Mouse (Mus musculus) liver, adult 2 months (tissue): ENCODE measurements around the gene Nebl.

Experiments used
- CTCF ChIP-seq: fragments of 200-500 bp; IDR thresholded peaks from 2 replicates; pipeline ENCODE4 v1.5.1; 2011; ENCODE audit warnings: low read depth, low read length, control low read depth
- POLR2A ChIP-seq: fragments of 200-500 bp; IDR thresholded peaks from 2 replicates; pipeline ENCODE4 v1.6.1; 2011; ENCODE audit warnings: low read length, control low read depth; ENCODE audit not compliant: insufficient read depth; ENCODE audit errors: extremely low read depth

GRCm38 (mm10) chr2:17730957-17731830 lies at the start of gene Nebl:
- TF ChIP-seq CTCF (no peak), POLR2A (no peak)
